Mouse (Mus musculus) thymus, adult 2 months (tissue): ENCODE results near the gene Cfap69.

Experiments used
- CTCF ChIP-seq: fragments of 200-500 bp; IDR thresholded peaks from 2 replicates; pipeline ENCODE4 v1.5.1; 2012; ENCODE audit warnings: mild to moderate bottlenecking, control low read depth, low read length, moderate library complexity, borderline replicate concordance; ENCODE audit not compliant: control insufficient read depth, poor library complexity, insufficient read depth; ENCODE audit errors: extremely low read depth
- POLR2A ChIP-seq: fragments of 200-500 bp; IDR thresholded peaks from 2 replicates; pipeline ENCODE4 v1.6.1; 2012; ENCODE audit warnings: mild to moderate bottlenecking, low read length, control low read depth, moderate library complexity; ENCODE audit not compliant: control insufficient read depth, poor library complexity, insufficient read depth; ENCODE audit errors: extremely low read depth

- no peak for TF ChIP-seq CTCF
- no peak for TF ChIP-seq POLR2A
Observed at GRCm38 (mm10) chr5:5657932-5658331, 6.1 kb downstream of the Cfap69 start.
